ENCODE assay signal across 10 mouse cellular contexts in genomic region chr2:105659926-105660873, GRCm38 (mm10). TPM values are rescaled to one million over a fixed set of nuclear protein-coding genes. Genes with fewer than 3 reads are reported as not detected.
DNase-seq lines count a peak whose midpoint lies in the region; ATAC-seq lines count a peak whose summit lies in the region.
"Had no signal": no experiment of that assay in that cellular context is flagged by ENCODE, and none has a peak within 500 bp of the region (broad histone marks: within the 10 kb centered on the region; RNA-seq: fewer than 3 reads in every experiment).

No protein-coding gene starts in this region.

- no peaks in the 10 kb centered on the region for H3K9me3 ChIP-seq in heart, embryonic 14.5 days (ENCODE audit: control insufficient read depth, low read length)
- no peaks in the 10 kb centered on the region for H3K9me3 ChIP-seq in forebrain, embryonic 15.5 days
- no peaks in the 10 kb centered on the region for H3K9me3 ChIP-seq in midbrain, embryonic 14.5 days (ENCODE audit: control insufficient read depth, low read length)

- 1% methylated on average over 41 of the region's 41 CpGs for WGBS in heart, embryonic 14.5 days
- 3% methylated on average over 41 of the region's 41 CpGs for WGBS in forebrain, embryonic 15.5 days
- WGBS in midbrain, embryonic 14.5 days: under 1% methylated on average over 41 of the region's 41 CpGs

- H3K27ac ChIP-seq in heart, embryonic 14.5 days (replicated peaks in 1 of 2; ENCODE audit: control insufficient read depth in 1 of 2, insufficient read depth in 1 of 2, low read depth in 2 of 2, low read length in 2 of 2): no peak overlapping the region
- no peak overlapping the region for H3K27ac ChIP-seq in forebrain, embryonic 15.5 days (replicated peaks)
- H3K27ac ChIP-seq in midbrain, embryonic 14.5 days (replicated peaks; ENCODE audit: low read depth, low read length): no peak overlapping the region

- H3K27me3 ChIP-seq in heart, embryonic 14.5 days (ENCODE audit: control insufficient read depth, insufficient read depth, low read length): peaks cover 93% of the 10 kb centered on the region
- peaks cover 59% of the 10 kb centered on the region for H3K27me3 ChIP-seq in forebrain, embryonic 15.5 days
- H3K27me3 ChIP-seq in midbrain, embryonic 14.5 days (ENCODE audit: control insufficient read depth, insufficient read depth, low read length): peaks cover 96% of the 10 kb centered on the region

- H3K4me3 ChIP-seq in heart, embryonic 14.5 days (ENCODE audit: control insufficient read depth in 1 of 2, insufficient read depth in 1 of 2, low read depth in 1 of 2, low read length in 2 of 2): peak overlapping the region in 1 of 2 experiments; percentile 32; a peak in 2 of 4 replicates
- H3K4me3 ChIP-seq in forebrain, embryonic 15.5 days: peak overlapping the region; percentile 19
- H3K4me3 ChIP-seq in midbrain, embryonic 14.5 days (replicated peaks; ENCODE audit: low read depth, low read length): no peak overlapping the region

- H3K4me1 ChIP-seq in heart, embryonic 14.5 days (ENCODE audit: control insufficient read depth in 2 of 2, insufficient read depth in 2 of 2, low read length in 2 of 2): peaks cover 2 to 6% of the 10 kb centered on the region in 2 experiments; a peak in 2 of 4 replicates
- H3K4me1 ChIP-seq in forebrain, embryonic 15.5 days: peaks cover 23% of the 10 kb centered on the region
- no peaks in the 10 kb centered on the region for H3K4me1 ChIP-seq in midbrain, embryonic 14.5 days (ENCODE audit: control insufficient read depth, insufficient read depth, low read length)

- H3K36me3 ChIP-seq in heart, embryonic 14.5 days (ENCODE audit: control insufficient read depth, insufficient read depth, low read length): no peaks in the 10 kb centered on the region
- H3K36me3 ChIP-seq in forebrain, embryonic 15.5 days: no peaks in the 10 kb centered on the region
- H3K36me3 ChIP-seq in midbrain, embryonic 14.5 days (ENCODE audit: control insufficient read depth, insufficient read depth, low read length): no peaks in the 10 kb centered on the region

- peak overlapping the region; percentile 52 for H3K4me2 ChIP-seq in heart, embryonic 14.5 days (ENCODE audit: low read length)
- peak overlapping the region; percentile 37 for H3K4me2 ChIP-seq in forebrain, embryonic 15.5 days (replicated peaks)
- peak overlapping the region; percentile 22; the same call in 1 of the 2 replicates for H3K4me2 ChIP-seq in midbrain, embryonic 14.5 days (ENCODE audit: low read length)

- ATAC-seq in heart, embryonic 14.5 days (ENCODE audit: insufficient number of reproducible peaks, insufficient read depth, low FRiP score, low read depth): no peak
- ATAC-seq in forebrain, embryonic 15.5 days (replicated peaks): peak; percentile 73
- peak; percentile 44 for ATAC-seq in midbrain, embryonic 14.5 days (ENCODE audit: low FRiP score, low TSS enrichment)
- ATAC-seq: intestine, embryonic 16.5 days had no signal

- no peak overlapping the region for H3K9ac ChIP-seq in heart, embryonic 14.5 days (ENCODE audit: low read length)
- H3K9ac ChIP-seq in forebrain, embryonic 15.5 days (replicated peaks): 0 out of 2 replicates have a peak overlapping the region, but pooled peaks have one; percentile 16
- no peak overlapping the region for H3K9ac ChIP-seq in midbrain, embryonic 14.5 days (replicated peaks; ENCODE audit: low read length)

- no peak for DNase-seq in heart, adult 18-20 months
- peak; percentile 12 for DNase-seq in cerebellum, adult 9-10 months
- DNase-seq in midbrain, embryonic 14.5 days: peak; percentile 52
- DNase-seq in adrenal gland, postnatal 14 days: no peak
- DNase-seq in liver: no peak
- DNase-seq in lung, postnatal 36 days: no peak
- DNase-seq: lung, postnatal 4 days had no signal

RNA-seq across cellular contexts. Expression of gene Pax6, which starts 8.5 kb away (rescaled TPM):
- polyA plus RNA-seq in heart, embryonic 14.5 days (2014; fragmentation: Nextera tagmentation; extraction: Ambion mirVana): 0.12 and 0.23 TPM in 2 replicates
- total RNA-seq in heart, adult 18-20 months (2021): not detected
- polyA plus RNA-seq in forebrain, embryonic 15.5 days (2015; fragmentation: Nextera tagmentation; extraction: Ambion mirVana): 45.0 and 57.0 TPM in 2 replicates
- 20.7 and 22.9 TPM in 2 replicates for polyA plus RNA-seq in midbrain, embryonic 14.5 days (2014; fragmentation: Nextera tagmentation; extraction: Ambion mirVana)
- total RNA-seq in adrenal gland, postnatal 14 days (2021): 0.83 TPM in 1 of 2 replicates, not detected in the other

Comparison
In these comparisons a context has a peak if more than half of its experiments do, and no peak if none do; other contexts are left out.
1. DNase-seq: peak in cerebellum, adult 9-10 months (single experiment) and midbrain, embryonic 14.5 days (single experiment); none in heart, adult 18-20 months (0 of 2), adrenal gland, postnatal 14 days (single experiment), liver (single experiment) and lung, postnatal 36 days (single experiment).
2. RNA of gene Pax6, which starts 8.5 kb away (polyA plus RNA-seq): 45.0 to 57.0 TPM in forebrain, embryonic 15.5 days and 20.7 to 22.9 TPM in midbrain, embryonic 14.5 days; 0.12 to 0.23 TPM in heart, embryonic 14.5 days; every median in the first group is over 10 times any median in the second.
3. Peak in every context shown above with its lines, with median percentiles within 50 percentile points of each other: H3K4me2 ChIP-seq.